Mouse (Mus musculus) mammary gland, adult 2 months (tissue): ENCODE data around the gene Scn11a. TPM values are rescaled to one million over a fixed set of nuclear protein-coding genes. Genes with fewer than 3 reads are reported as not detected.

ENCODE experiments used
- polyA plus RNA-seq: library from polyadenylated mRNA; depleted of rRNA; stranded (reverse); fragments of >200 nt; gene quantifications from 2 replicates; pipeline ENCODE4 v1.2.3, GENCODE M21; 2012; ENCODE audit warnings: low replicate concordance; rRNA removed

Scn11a gene
- polyA plus RNA-seq: 0.04 TPM in 1 of 2 replicates, not detected in the other

GRCm38 (mm10) chr9:119825297-119825696, at the start of gene Scn11a:
TSS of gene Scn11a (minus strand) at chr9:119825456.

GRCm38 (mm10) chr9:119719222-119719621, 106.0 kb downstream of the Scn11a start, which contains the start of gene Scn10a:
TSS of gene Scn10a (minus strand) at chr9:119719322.

Other genes starting within 250 kb of the Scn11a start
- gene Scn5a, start 246.4 kb downstream of the Scn11a start, polyA plus RNA-seq: 2.9 and 3.8 TPM in 2 replicates
- not detected in 2 replicates for gene Scn10a, start 106.1 kb downstream of the Scn11a start, polyA plus RNA-seq
- gene Wdr48, start 69.4 kb upstream of the Scn11a start, polyA plus RNA-seq: 32.9 and 57.8 TPM in 2 replicates
- 19.6 and 20.2 TPM in 2 replicates for gene Gorasp1, start 112.1 kb upstream of the Scn11a start, polyA plus RNA-seq
- 0.04 TPM in 1 of 2 replicates, not detected in the other for gene Ttc21a, start 112.2 kb upstream of the Scn11a start, polyA plus RNA-seq
- gene Csrnp1, start 159.2 kb upstream of the Scn11a start, polyA plus RNA-seq: 33.6 and 79.3 TPM in 2 replicates
- 0.10 and 6.6 TPM in 2 replicates for gene Xirp1, start 198.1 kb upstream of the Scn11a start, polyA plus RNA-seq
- gene Cx3cr1, start 244.4 kb upstream of the Scn11a start, polyA plus RNA-seq: 6.1 and 7.7 TPM in 2 replicates